Mouse (Mus musculus) cortical plate, adult 2 months (tissue): Measurements from ENCODE around the gene Pih1d1. TPM values are rescaled to one million over a fixed set of nuclear protein-coding genes. Genes with fewer than 3 reads are reported as not detected.

Experiments
- H3K27ac ChIP-seq: fragments of 200-500 bp; 2 replicates; pipeline ENCODE4 v1.5.1; 2012; ENCODE audit warnings: low read length, control low read depth, inconsistent platforms; ENCODE audit not compliant: insufficient read depth
- H3K4me1 ChIP-seq: fragments of 200-500 bp; 2 replicates; pipeline ENCODE4 v1.6.1; 2011; ENCODE audit warnings: low read length; ENCODE audit not compliant: control insufficient read depth, insufficient read depth
- H3K4me3 ChIP-seq: fragments of 200-500 bp; 2 replicates; pipeline ENCODE4 v1.5.1; 2011; ENCODE audit warnings: mild to moderate bottlenecking, low read length, control low read depth; ENCODE audit not compliant: insufficient read depth
- CTCF ChIP-seq: fragments of 200-500 bp; IDR thresholded peaks from 2 replicates; pipeline ENCODE4 v1.5.1; 2011; ENCODE audit warnings: mild to moderate bottlenecking, control low read depth, low read length; ENCODE audit not compliant: insufficient read depth; ENCODE audit errors: extremely low read depth
- POLR2A ChIP-seq: fragments of 200-500 bp; IDR thresholded peaks from 2 replicates; pipeline ENCODE4 v1.6.1; 2011; ENCODE audit warnings: mild to moderate bottlenecking, low read length, control low read depth; ENCODE audit not compliant: insufficient read depth; ENCODE audit errors: extremely low read depth
- polyA plus RNA-seq: library from polyadenylated mRNA; depleted of rRNA; stranded (reverse); fragments of >200 nt; gene quantifications from 2 replicates; pipeline ENCODE4 v1.2.3, GENCODE M21; 2012

Pih1d1 gene
- polyA plus RNA-seq, 1 experiment = 59.4 TPM

DNA sequence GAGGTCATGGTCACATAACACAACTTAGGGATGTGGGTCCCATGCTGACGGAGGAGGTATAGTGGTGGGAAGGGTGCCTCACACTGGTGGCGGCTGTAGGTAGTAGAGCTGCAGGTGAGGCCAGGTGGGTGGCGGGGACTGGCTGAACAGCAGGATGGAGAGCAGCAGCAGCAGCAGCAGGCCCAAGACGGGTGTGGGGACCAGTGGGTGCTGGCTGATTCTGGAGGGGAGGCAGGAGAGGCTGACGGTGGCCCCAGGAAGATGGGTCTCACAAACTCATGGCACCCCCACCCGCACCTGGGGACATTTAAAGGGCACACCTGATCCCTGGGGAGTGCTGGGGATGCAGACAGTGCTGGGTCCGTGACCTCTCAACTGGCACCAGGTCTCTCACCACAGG, 29.6 kb downstream of the Pih1d1 start:
- Histone ChIP-seq H3K4me3 (no peak overlapping the region), H3K4me1 (no peaks in the 10 kb centered on the region; the same call in 1 of the 2 replicates), H3K27ac (no peak overlapping the region)
- TF ChIP-seq POLR2A = no peak
- no peak for TF ChIP-seq CTCF

- Histone ChIP-seq H3K4me3 (no peak overlapping the region), H3K27ac (no peak overlapping the region), H3K4me1 (no peaks in the 10 kb centered on the region; the same call in 1 of the 2 replicates)
- TF ChIP-seq POLR2A (no peak), CTCF (no peak)
Measured at GRCm38 (mm10) chr7:45185921-45186320, 31.8 kb downstream of the Pih1d1 start.

DNA sequence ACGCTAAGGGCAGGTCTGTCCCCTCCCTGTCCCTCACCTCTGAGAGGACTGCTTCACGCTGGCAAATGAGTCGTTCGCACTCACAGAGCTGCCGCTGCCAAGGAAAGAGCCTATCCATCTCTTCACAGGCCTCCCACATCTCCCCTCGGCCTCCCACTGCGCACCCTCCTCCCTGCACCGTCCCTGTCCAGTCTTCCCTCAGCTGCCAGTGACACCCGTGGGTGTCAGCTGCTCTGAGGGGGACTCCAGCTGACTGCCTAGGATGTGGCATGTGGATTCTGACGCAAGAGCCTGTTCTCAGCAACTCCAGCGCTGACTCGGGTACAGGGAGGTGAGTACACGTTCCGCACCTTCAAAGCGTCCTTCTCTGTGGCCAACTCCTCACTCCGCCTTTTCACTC, 35.5 kb downstream of the Pih1d1 start:
- Histone ChIP-seq H3K4me1 (no peaks in the 10 kb centered on the region; the same call in 1 of the 2 replicates), H3K27ac (no peak overlapping the region), H3K4me3 (no peak overlapping the region)
- TF ChIP-seq CTCF (no peak), POLR2A (0 out of 2 replicates have a peak, but pooled peaks have one; percentile 5)

DNA sequence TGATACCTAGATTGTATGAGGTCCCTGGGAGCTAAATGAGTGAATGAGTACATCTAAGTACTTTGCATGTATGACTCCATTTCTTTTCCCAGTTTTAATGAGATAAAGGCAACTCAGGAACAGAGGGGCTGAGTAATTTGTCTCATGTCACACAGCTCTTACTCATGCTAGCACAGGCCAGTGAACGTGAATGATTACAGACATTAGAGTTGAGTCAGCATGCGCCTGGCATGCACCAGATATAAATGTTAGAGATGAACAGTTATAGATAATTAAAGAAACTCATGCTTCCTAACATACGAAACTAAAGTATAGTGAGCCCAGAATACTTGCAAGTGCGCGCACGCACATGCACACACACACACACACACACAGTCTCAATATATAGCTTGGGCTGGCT, 36.1 kb downstream of the Pih1d1 start:
- H3K4me3 ChIP-seq = no peak overlapping the region
- TF ChIP-seq CTCF = no peak
- TF ChIP-seq POLR2A = no peak
- H3K27ac ChIP-seq = no peak overlapping the region
- H3K4me1 ChIP-seq = no peaks in the 10 kb centered on the region; the same call in 1 of the 2 replicates

DNA sequence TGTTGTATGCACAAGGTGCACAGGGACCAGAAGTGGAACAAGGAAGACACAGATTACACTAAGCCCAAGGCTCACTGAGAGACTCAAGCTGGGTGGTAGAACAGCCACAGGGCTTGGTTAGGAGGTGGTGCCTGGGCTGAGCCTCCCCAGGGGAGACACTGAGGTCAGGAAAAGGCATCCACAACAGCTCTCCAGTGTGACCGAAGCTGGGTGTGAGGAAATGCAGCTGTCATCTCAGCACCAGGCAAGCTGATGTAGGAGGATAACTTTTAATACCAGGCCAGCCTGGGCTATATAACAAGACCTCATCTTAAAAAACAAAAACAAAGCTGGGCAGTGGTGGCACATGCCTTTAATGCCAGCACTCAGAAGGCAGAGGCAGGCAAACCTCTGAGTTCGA, 37.1 kb downstream of the Pih1d1 start:
- no peak overlapping the region for H3K4me3 ChIP-seq
- H3K4me1 ChIP-seq = no peaks in the 10 kb centered on the region; the same call in 1 of the 2 replicates
- TF ChIP-seq CTCF (no peak), POLR2A (no peak)
- H3K27ac ChIP-seq = no peak overlapping the region

DNA sequence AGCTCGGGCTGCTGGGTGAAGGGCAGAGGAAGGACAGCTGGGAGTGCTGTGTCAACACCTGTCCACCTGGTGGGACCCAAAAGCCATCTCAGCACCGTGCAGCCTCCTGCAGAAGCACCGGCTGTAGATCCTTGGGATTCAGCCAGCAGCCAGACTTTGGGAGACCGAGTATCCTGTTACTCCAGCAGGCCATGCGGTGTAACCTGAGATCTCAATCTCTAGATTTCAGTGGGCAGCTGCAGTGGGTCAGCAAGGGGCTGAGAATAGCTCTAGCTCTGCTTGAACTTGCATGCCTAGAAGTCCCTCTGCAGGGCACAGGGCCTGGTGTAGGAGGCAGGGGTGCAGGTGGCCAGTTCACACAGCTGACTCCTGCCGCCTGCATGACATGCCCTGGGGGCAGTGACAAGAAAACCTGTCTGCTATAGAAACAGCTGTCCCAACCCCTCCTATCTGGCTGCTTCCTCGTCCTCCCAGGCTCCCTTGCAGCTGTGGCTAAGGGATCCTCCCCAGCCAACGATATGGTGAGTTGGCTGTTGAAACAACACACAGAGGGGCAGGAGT, 37.8 kb downstream of the Pih1d1 start:
- H3K4me1 ChIP-seq = peaks cover 2% of the 10 kb centered on the region; the same call in 1 of the 2 replicates
- no peak for TF ChIP-seq POLR2A
- TF ChIP-seq CTCF = no peak
- no peak overlapping the region for H3K4me3 ChIP-seq
- no peak overlapping the region for H3K27ac ChIP-seq

DNA sequence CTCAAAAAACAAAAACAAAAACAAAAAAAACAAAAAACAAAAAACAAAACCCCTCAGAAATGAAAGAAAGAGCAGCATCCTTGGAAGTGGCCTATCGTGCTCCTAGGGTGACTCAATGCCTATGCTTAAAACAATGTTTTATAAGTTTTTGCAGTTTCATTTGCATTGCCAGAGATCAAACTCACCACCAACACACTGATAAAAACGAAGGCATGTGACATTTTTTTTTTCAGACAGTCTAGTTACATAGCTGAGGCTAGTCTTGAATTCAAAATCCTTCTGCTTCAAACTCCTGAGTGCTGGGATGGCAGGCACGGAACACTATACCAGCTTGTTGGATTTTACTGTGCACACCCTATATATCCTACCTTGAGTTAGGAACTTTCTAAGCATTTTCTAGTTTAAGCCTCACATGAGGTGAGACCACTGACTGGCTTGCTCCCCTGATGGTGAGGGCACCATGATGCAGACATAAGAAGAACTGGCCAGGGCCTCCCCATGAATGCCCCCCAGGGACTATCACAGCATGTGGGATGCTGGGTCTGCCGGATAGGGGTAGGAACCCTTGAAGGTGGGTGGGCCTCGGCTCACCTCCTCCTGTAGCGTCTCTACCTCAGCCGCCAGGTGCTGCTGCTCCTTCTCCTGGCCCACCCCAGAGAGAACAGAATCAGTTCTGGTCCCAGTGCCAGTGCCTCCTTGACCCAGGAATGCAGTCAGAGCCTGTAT, 38.6 kb downstream of the Pih1d1 start:
- Histone ChIP-seq H3K27ac (no peak overlapping the region), H3K4me3 (no peak overlapping the region), H3K4me1 (peaks cover 2% of the 10 kb centered on the region; the same call in 1 of the 2 replicates)
- TF ChIP-seq CTCF = no peak
- no peak for TF ChIP-seq POLR2A

- H3K4me3 ChIP-seq = no peak overlapping the region
- H3K4me1 ChIP-seq = peaks cover 2% of the 10 kb centered on the region; the same call in 1 of the 2 replicates
- H3K27ac ChIP-seq = no peak overlapping the region
- TF ChIP-seq POLR2A = no peak
- no peak for TF ChIP-seq CTCF
Measured at GRCm38 (mm10) chr7:45193406-45193805, 39.3 kb downstream of the Pih1d1 start.

DNA sequence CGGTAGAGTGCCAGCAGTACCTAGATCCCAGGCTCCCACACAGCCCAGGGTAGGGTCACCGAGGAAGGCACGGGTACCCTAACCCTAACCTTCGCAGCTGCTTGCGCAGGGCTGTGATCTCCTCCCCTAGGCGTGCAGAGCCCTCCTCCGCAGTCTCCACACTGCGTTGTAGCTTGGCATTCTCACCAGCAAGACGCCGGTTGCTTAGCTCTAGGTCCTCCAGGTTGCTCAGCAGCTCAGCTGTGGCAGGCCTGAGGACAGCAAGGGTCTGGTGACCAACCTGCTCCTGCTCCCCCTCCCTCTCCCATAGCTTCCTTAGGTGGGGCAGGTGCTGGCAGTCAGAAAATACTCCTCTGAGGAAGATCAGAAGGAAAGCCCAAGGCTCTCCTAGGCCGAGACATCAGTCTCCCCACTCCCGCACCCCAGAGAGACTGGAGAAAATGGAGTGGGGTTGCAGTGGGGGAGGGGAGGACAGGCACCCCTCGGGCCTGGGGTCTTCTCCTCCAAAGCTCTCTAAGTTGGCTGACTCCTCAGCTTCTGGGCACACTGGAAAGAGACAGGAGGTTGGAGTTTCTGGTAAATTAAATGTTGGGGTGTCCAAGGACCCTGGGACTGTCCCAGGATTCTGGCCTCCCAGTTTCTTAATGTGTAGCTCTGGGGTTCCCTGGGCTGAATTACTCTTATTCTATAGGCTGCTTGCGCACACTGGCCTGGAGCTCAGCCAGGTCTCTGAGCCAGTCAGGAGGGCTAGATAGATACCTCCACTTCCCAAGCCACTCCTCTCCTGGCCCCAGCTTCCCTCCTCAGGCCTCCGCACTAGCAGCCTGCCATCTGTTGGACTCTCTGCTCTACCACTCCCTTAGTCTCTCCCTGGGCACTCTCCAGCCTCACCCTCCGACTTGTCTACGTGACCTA, 40.0 kb downstream of the Pih1d1 start:
- 0 out of 2 replicates have a peak, but pooled peaks cover 2% of the 10 kb centered on the region for H3K4me1 ChIP-seq
- H3K27ac ChIP-seq = no peak overlapping the region
- no peak overlapping the region for H3K4me3 ChIP-seq
- TF ChIP-seq CTCF = no peak
- TF ChIP-seq POLR2A = no peak
